Mouse (Mus musculus) adrenal gland (tissue): ENCODE measurements around the gene Smndc1.

Source experiments
- intact Hi-C: fragments of 180-260 bp; cut with DNase I; formaldehyde crosslinking; loops from one replicate; pipeline ENCODE4 v1.15.1; 2025

The Smndc1 gene

DNA sequence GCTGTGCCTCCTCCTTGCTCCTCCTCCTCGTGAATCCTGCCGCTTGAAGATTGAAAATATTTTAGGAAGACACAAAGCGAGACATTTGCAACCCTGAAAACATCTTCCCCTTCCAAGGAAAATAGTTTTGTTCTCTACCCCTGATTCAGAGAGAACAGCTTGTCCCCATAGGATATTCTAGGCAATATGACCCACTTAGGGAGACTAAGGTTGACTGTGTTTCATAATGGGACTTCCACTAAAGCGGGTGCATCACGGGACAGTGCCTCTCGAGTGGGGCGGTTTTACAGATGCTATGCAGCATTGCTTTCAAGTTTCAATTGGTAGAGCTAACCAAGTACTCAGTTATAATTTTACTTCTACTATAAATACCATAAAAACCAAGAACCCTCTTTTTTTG, 36.5 kb downstream of the Smndc1 start:
- intact Hi-C loops, result no loop called here

DNA sequence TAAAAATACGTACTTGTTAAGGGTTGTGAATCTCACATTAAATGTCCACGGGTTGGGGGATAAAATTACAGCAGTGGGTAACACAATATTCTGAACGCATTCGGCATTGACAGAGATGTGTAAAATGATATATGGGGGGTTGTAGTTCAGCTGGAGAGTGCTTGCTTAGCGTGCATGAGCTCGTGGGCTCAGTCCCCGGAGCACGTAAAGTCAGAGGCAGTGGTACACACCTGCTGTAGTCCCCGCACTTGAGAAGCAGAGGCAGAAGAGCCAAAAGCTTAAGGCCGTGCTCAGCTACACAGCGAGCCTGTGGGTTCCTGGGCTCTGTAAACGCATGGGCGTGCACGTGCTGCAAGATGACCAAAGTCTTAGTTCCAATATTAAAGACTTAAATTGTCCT, 44.6 kb downstream of the Smndc1 start:
- intact Hi-C loops, result no loop called here

GRCm38 (mm10) chr19:53344062-53344461, 46.3 kb downstream of the Smndc1 start:
- intact Hi-C loops, result no loop called here

DNA sequence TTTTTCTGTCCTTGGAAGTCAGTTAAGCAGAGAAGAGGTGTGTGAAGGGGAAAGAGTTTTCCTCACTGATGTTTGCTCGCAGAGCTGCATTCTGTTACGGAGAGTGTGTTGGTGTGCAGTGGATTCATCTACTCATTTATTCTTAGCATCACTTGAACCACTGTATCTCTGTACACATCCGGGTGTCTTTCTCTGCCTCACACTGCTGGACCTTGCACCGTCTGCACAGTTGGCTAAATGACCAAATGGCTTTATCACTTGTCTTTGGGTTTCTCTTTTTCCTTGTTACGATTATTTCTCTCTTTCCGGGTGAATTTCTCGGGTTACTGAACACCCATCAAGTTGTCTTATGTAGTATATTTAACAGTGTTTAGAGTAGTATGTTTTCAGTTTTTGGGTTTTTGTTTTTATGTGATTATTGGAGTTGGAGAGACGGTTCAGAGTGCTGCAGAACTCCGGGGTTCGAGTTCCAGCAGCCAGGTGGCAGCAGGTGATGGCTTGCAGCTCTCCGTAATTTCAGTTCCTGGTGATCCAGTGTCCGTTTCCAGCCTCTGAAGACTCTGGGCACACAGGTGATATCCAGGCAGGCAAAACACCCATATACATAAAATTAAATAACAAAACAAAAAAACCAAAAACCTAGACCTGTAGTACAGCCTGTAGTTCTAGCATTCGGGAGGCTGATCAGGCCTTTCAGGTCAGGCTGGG, 47.0 kb downstream of the Smndc1 start:
- intact Hi-C loops, result no loop called here

GRCm38 (mm10) chr19:53340423-53340822, 50.0 kb downstream of the Smndc1 start:
- intact Hi-C loops, result no loop called here

- intact Hi-C loops, result no loop called here
Measured at GRCm38 (mm10) chr19:53335241-53335640, 55.1 kb downstream of the Smndc1 start.

DNA sequence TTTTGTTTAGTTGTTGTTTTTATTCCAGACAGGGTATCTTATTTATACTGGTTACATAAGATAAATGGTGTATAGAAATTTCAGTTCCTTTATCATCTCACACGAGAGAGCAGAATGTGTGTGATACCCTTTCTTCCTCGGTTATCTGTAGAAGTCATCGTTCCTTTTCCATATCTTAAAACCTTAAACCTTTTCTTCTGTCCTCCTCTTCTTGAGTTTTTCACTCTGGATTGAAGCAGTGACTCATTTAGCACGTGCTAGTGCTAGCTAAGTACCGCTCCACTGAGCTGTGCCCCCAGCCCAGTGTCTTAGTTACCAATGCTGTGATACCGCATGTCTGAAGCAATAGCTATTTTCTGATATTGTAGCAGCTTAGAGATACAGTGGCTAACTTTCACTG, 56.6 kb downstream of the Smndc1 start:
- intact Hi-C loops, result no loop called here

DNA sequence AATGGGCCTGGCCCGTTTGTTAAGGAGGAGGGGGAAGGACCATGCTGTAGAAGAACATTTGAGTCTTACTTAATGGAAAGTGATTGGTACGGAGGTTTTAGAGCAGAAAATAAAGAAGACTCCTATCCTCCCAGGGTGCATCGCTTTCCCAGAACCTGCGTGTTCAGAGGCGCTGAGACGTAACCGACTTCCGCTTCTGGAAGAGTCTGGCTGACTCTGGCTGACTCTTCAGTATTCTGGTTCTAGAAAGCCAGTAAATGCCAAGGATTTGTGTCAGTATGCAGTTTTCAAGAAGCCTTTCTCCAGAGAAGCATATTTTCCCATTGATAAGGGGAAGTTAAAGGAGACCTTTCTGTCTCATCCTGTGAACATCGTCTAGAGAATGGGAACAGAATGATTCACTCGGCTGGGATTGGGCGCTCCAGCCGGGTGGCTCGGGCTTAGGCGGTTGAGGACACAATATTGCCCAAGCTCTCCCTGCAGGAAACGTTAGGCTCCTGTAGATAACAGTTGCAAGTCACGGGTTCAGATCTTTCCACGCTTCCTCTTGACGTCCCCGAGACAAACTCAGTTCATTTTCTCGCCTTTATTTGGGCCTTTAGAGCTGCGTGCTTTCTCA, 58.4 kb downstream of the Smndc1 start:
- intact Hi-C loops, result no loop called here

DNA sequence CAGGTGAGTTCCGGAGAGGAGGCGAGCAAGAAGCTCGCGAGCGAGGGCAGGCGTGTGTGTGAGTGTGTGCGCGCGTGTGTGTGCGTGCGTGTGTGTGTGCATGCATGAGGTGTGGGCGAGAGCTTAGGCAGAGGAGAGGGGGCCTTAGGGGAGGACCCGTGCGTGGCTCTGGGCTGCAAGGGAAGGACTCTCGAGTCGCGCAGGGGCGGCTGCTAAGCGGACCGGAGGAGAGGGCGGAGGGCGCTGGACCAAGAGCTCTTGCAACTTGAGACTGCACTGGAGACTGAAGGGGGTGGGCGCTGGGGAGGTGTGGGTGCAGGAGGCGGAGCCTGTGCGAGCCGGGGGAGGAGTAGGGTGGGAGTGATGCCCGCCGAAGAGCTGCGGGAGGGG, 60.4 kb downstream of the Smndc1 start:
- intact Hi-C loops, result loop anchor here (5.0 kb wide), 1 partner anchor 37 kb away; no protein-coding TSS in a partner anchor
